Mouse (Mus musculus): ENCODE measurements around the gene Drd1. TPM values are rescaled to one million over a fixed set of nuclear protein-coding genes. Genes with fewer than 3 reads are reported as not detected.

Drd1 gene
- polyA plus RNA-seq, 1 experiment from 2014 or later: 0.19 TPM

DNA sequence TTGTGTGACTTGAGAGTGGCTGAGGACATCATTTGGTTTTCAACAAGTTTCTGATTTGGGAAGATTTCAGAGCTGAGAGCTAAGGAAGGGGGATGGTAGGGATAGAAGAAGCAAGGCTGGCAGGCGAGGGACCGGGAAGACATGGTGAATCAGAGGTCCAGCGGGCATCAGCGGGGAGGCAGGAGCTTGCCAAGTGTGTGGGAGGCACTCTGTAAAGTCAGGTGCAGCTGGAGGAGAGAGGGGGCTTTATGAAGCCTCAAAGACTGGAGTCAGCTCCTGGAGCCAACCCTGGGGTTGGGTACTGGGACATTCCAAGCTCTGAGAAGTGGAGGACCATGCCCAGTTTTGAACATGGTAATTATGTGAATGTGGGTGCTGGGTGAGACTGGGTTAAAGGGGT, 38.8 kb upstream of the Drd1 start:
- no peaks in the 10 kb centered on the region for H3K9me3 ChIP-seq (ENCODE audit: control insufficient read depth, low read length)
- H3K36me3 ChIP-seq (ENCODE audit: control insufficient read depth, insufficient read depth, low read length): no peaks in the 10 kb centered on the region; the same call in none of the 2 replicates
- 96% methylated on average over 4 of the region's 4 CpGs for WGBS

DNA sequence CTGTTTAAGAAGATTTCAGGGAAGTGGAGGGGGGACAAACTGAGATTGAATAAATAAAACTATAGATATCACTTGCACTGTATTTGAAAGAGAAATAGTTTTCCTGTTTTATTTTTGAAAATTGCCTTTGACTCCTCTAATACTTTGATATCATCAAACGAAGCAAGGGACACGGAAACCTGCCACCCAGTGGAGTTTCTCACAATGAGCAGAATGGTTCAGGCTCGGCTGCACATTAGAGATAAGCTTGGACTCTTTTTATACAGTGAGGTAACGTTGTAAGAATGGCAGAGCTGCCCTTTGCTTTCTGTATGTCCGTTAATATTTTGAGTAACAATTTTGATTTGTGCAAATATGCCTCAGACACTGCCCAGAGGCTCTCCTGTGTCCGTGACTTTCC, 36.2 kb upstream of the Drd1 start:
- DNase-seq (ENCODE audit: low spot score) (no peak), ATAC-seq (replicated peaks; ENCODE audit: low FRiP score) (no peak)
- 85% methylated on average over 6 of the region's 6 CpGs for WGBS
- H3K4me1 ChIP-seq (replicated peaks; ENCODE audit: control insufficient read depth, insufficient read depth, low read length): no peaks in the 10 kb centered on the region
- no peak overlapping the region for H3K4me2 ChIP-seq (ENCODE audit: low read depth, low read length, severe bottlenecking)
- H3K9me3 ChIP-seq (ENCODE audit: control insufficient read depth, low read length): no peaks in the 10 kb centered on the region
- no peak overlapping the region for H3K9ac ChIP-seq (ENCODE audit: low read length)
- H3K27ac ChIP-seq (ENCODE audit: low read depth, low read length): no peak overlapping the region
- no peaks in the 10 kb centered on the region for H3K27me3 ChIP-seq (ENCODE audit: control insufficient read depth, insufficient read depth, low read length)
- H3K36me3 ChIP-seq (ENCODE audit: control insufficient read depth, insufficient read depth, low read length): peaks cover 10% of the 10 kb centered on the region
- no peak overlapping the region for H3K4me3 ChIP-seq (ENCODE audit: low read depth, low read length)

More for the DNA sequence above, 38.8 kb upstream of the Drd1 start:
- Histone ChIP-seq H3K27me3 (ENCODE audit: control insufficient read depth, insufficient read depth, low read length) (no peaks in the 10 kb centered on the region), H3K4me1 (replicated peaks; ENCODE audit: control insufficient read depth, insufficient read depth, low read length) (no peaks in the 10 kb centered on the region), H3K4me3 (ENCODE audit: low read depth, low read length) (no peak overlapping the region), H3K4me2 (ENCODE audit: low read depth, low read length, severe bottlenecking) (no peak overlapping the region), H3K27ac (ENCODE audit: low read depth, low read length) (no peak overlapping the region), H3K9ac (ENCODE audit: low read length) (no peak overlapping the region)
- DNase-seq (ENCODE audit: low spot score) (no peak), ATAC-seq (replicated peaks; ENCODE audit: low FRiP score) (no peak)

DNA sequence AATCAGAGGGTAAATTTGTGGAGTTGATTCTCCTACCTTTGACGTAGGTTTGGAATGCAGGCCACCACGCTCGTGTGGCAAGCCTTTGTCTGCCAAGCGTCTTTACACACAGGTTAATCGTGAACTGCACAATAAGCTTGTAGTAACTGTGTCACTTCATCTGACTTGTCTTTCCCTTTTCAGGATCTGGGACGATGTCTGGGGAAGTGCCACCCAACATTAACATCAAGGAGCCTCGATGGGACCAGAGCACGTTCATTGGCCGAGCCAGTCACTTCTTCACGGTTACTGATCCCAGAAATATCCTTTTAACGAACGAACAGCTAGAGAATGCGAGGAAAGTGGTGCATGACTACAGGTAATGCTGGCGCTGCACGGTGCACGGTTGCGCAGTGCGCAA, 29.8 kb upstream of the Drd1 start:
- DNase-seq (ENCODE audit: low spot score) (no peak), ATAC-seq (replicated peaks; ENCODE audit: low FRiP score) (no peak)
- 91% methylated on average over 18 of the region's 18 CpGs for WGBS
- no peak overlapping the region for H3K4me2 ChIP-seq (ENCODE audit: low read depth, low read length, severe bottlenecking)
- H3K27ac ChIP-seq (ENCODE audit: low read depth, low read length): no peak overlapping the region
- no peaks in the 10 kb centered on the region for H3K9me3 ChIP-seq (ENCODE audit: control insufficient read depth, low read length)
- no peaks in the 10 kb centered on the region for H3K4me1 ChIP-seq (replicated peaks; ENCODE audit: control insufficient read depth, insufficient read depth, low read length)
- H3K36me3 ChIP-seq (ENCODE audit: control insufficient read depth, insufficient read depth, low read length): peaks cover 10% of the 10 kb centered on the region
- no peak overlapping the region for H3K4me3 ChIP-seq (ENCODE audit: low read depth, low read length)
- H3K27me3 ChIP-seq (ENCODE audit: control insufficient read depth, insufficient read depth, low read length): no peaks in the 10 kb centered on the region
- no peak overlapping the region for H3K9ac ChIP-seq (ENCODE audit: low read length)

DNA sequence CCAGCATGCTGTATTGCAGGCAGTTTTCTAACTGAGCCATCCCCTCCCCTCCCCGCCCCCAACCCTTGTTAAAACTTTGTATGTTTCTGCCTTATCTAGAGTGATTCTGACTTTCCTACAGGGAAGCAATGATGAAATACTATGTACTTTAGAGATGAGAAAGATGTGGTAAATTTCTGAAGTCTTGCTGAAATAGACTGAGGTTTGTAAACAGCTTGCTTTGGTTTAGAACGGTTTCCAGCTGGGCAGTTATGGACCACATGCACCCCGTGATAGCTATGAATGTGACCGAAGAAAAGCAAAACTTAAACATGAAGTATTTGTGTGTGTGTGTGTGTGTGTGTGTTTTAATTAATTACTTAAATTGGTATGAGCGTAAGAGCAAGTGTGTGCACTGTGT, 29.3 kb upstream of the Drd1 start:
- Histone ChIP-seq H3K27ac (ENCODE audit: low read depth, low read length) (no peak overlapping the region), H3K27me3 (ENCODE audit: control insufficient read depth, insufficient read depth, low read length) (no peaks in the 10 kb centered on the region), H3K36me3 (ENCODE audit: control insufficient read depth, insufficient read depth, low read length) (peaks cover 10% of the 10 kb centered on the region), H3K4me2 (ENCODE audit: low read depth, low read length, severe bottlenecking) (no peak overlapping the region), H3K9me3 (ENCODE audit: control insufficient read depth, low read length) (no peaks in the 10 kb centered on the region), H3K4me3 (ENCODE audit: low read depth, low read length) (no peak overlapping the region), H3K9ac (ENCODE audit: low read length) (no peak overlapping the region), H3K4me1 (replicated peaks; ENCODE audit: control insufficient read depth, insufficient read depth, low read length) (no peaks in the 10 kb centered on the region)
- no peak for DNase-seq (ENCODE audit: low spot score)
- no peak for ATAC-seq (replicated peaks; ENCODE audit: low FRiP score)
- 90% methylated on average over 5 of the region's 5 CpGs for WGBS

DNA sequence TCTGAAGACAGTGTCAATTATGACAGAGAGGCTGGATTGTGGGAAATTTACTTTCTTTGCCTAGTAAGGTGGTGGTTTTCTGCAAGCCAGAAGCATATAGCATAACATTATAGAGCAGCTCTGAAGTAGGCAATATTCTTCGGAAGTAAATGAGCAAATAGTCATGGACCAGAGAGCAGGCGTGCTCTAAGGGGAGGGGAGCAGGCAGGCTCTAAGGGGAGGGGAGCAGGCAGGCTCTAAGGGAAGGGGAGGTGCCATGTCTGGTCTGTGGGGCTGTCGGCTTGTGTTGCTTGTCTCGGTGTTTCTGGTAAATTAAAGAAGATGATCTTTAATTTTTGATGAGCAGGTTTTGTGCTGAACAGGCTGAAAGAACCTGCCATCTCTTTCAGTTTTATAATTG, 28.7 kb upstream of the Drd1 start:
- no peak overlapping the region for H3K4me2 ChIP-seq (ENCODE audit: low read depth, low read length, severe bottlenecking)
- no peak for ATAC-seq (replicated peaks; ENCODE audit: low FRiP score)
- WGBS: 70% methylated on average over 4 of the region's 4 CpGs

DNA sequence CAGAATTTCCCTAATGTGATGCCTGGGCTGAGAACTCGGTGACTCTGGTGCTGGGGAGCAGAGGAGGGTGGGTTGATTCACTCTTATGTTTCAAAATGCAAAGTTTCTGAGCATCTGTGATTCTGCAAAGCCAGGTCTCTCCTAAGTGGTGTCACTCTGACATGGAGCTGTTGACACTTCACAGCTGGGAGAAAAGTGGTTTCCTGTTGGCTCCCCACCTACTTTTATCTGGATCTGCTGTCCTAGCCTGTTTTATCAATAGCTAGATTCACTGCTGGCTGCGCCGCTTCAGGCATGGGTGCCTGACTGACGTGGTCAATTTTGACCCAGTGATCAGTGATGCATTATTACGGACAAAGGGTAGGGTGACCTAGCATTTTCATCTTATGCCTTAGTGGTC, 27.4 kb upstream of the Drd1 start:
- Histone ChIP-seq H3K27ac (ENCODE audit: low read depth, low read length) (no peak overlapping the region), H3K27me3 (ENCODE audit: control insufficient read depth, insufficient read depth, low read length) (no peaks in the 10 kb centered on the region), H3K4me3 (ENCODE audit: low read depth, low read length) (no peak overlapping the region), H3K36me3 (ENCODE audit: control insufficient read depth, insufficient read depth, low read length) (peaks cover 4% of the 10 kb centered on the region; the same call in 1 of the 2 replicates), H3K4me1 (replicated peaks; ENCODE audit: control insufficient read depth, insufficient read depth, low read length) (no peaks in the 10 kb centered on the region), H3K9ac (ENCODE audit: low read length) (no peak overlapping the region), H3K9me3 (ENCODE audit: control insufficient read depth, low read length) (no peaks in the 10 kb centered on the region), H3K4me2 (ENCODE audit: low read depth, low read length, severe bottlenecking) (no peak overlapping the region)
- no peak for ATAC-seq (replicated peaks; ENCODE audit: low FRiP score)
- WGBS: 82% methylated on average over 5 of the region's 5 CpGs
- DNase-seq (ENCODE audit: low spot score): no peak

More for the DNA sequence above, 28.7 kb upstream of the Drd1 start:
- no peaks in the 10 kb centered on the region for H3K27me3 ChIP-seq (ENCODE audit: control insufficient read depth, insufficient read depth, low read length)
- no peaks in the 10 kb centered on the region for H3K4me1 ChIP-seq (replicated peaks; ENCODE audit: control insufficient read depth, insufficient read depth, low read length)
- peaks cover 10% of the 10 kb centered on the region for H3K36me3 ChIP-seq (ENCODE audit: control insufficient read depth, insufficient read depth, low read length)
- no peak overlapping the region for H3K9ac ChIP-seq (ENCODE audit: low read length)
- H3K9me3 ChIP-seq (ENCODE audit: control insufficient read depth, low read length): no peaks in the 10 kb centered on the region
- DNase-seq (ENCODE audit: low spot score): no peak
- no peak overlapping the region for H3K4me3 ChIP-seq (ENCODE audit: low read depth, low read length)
- H3K27ac ChIP-seq (ENCODE audit: low read depth, low read length): no peak overlapping the region

DNA sequence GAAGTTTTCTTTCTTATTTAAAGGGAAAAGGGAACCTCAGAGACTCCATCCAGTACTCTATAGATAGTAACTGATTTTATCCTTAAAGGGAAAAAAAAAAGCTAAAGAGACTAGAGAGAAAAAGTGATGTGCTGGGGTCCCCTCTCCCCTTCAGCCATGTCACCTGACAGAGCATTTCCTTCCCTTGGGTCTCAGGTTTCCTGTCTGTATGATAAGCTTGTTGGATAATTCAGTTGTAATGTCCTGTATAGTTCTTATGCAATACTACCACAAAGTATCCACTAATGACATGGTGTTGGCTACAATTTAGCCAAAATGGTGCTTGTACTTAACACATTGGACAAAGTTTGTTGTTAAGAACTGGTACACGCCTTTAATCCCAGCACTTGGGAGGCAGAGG, 25.3 kb upstream of the Drd1 start:
- ATAC-seq (replicated peaks; ENCODE audit: low FRiP score): no peak
- no peak overlapping the region for H3K4me2 ChIP-seq (ENCODE audit: low read depth, low read length, severe bottlenecking)
- H3K4me1 ChIP-seq (replicated peaks; ENCODE audit: control insufficient read depth, insufficient read depth, low read length): no peaks in the 10 kb centered on the region
- H3K36me3 ChIP-seq (ENCODE audit: control insufficient read depth, insufficient read depth, low read length): no peaks in the 10 kb centered on the region
- no peak for DNase-seq (ENCODE audit: low spot score)
- H3K27me3 ChIP-seq (ENCODE audit: control insufficient read depth, insufficient read depth, low read length): no peaks in the 10 kb centered on the region
- H3K4me3 ChIP-seq (ENCODE audit: low read depth, low read length): no peak overlapping the region
- H3K9ac ChIP-seq (ENCODE audit: low read length): no peak overlapping the region
- H3K27ac ChIP-seq (ENCODE audit: low read depth, low read length): no peak overlapping the region
- WGBS: 97% methylated on average over 1 of the region's 1 CpGs
- H3K9me3 ChIP-seq (ENCODE audit: control insufficient read depth, low read length): no peaks in the 10 kb centered on the region

DNA sequence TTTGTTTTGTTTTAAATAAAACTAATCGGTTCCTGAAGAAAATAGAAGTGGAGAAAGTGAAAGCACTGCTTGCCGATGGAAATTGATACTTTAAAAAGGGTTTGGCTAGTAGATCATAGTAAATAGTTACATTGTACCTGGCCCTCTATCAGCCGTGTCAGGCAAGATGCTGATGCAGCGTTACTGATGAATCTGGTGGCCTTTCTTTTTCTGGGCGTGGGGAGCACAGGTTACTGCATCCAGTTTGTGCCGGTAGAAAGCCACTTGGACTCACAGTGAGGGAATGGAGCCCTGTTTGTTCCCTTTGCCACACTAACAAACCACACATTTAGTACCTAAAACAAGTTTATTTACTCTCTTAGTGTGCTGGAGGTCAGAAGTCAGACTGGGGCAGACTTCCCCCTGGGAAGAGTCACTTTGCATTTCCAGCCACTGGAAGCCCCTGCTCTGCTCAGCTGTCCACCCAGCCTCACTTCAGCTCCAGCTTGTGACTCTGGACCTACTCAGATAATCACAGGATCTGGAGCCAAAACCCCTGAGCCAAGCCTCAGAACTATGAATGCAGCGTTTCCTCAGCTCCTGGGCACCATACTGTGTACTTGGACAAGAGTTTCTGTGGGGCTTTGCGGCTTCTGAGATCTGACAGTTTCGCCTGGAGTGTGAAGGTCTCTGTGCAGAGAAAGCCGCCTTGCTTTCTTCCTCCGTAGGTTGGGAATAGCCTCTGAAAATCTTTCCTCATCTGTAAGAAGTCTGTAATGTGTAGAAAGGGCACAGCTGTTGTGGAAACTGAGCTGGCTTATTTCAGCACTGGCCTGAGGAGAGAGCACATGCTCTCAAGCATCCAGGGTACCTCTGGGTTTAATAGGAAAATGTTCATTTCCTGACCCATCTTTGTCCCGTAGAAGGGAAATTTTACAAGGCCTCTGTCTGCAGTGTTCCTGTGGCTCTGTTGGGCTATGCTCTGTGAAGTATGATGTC, 24.6 kb upstream of the Drd1 start:
- Histone ChIP-seq H3K4me1 (replicated peaks; ENCODE audit: control insufficient read depth, insufficient read depth, low read length) (no peaks in the 10 kb centered on the region), H3K36me3 (ENCODE audit: control insufficient read depth, insufficient read depth, low read length) (no peaks in the 10 kb centered on the region), H3K9me3 (ENCODE audit: control insufficient read depth, low read length) (no peaks in the 10 kb centered on the region), H3K4me3 (ENCODE audit: low read depth, low read length) (no peak overlapping the region), H3K4me2 (ENCODE audit: low read depth, low read length, severe bottlenecking) (no peak overlapping the region), H3K27ac (ENCODE audit: low read depth, low read length) (no peak overlapping the region), H3K9ac (ENCODE audit: low read length) (no peak overlapping the region), H3K27me3 (ENCODE audit: control insufficient read depth, insufficient read depth, low read length) (no peaks in the 10 kb centered on the region)
- DNase-seq (ENCODE audit: low spot score) (no peak), ATAC-seq (replicated peaks; ENCODE audit: low FRiP score) (no peak)
- WGBS: 83% methylated on average over 12 of the region's 12 CpGs

All from forebrain, embryonic 11.5 days (tissue).